In the genomic region with DNA sequence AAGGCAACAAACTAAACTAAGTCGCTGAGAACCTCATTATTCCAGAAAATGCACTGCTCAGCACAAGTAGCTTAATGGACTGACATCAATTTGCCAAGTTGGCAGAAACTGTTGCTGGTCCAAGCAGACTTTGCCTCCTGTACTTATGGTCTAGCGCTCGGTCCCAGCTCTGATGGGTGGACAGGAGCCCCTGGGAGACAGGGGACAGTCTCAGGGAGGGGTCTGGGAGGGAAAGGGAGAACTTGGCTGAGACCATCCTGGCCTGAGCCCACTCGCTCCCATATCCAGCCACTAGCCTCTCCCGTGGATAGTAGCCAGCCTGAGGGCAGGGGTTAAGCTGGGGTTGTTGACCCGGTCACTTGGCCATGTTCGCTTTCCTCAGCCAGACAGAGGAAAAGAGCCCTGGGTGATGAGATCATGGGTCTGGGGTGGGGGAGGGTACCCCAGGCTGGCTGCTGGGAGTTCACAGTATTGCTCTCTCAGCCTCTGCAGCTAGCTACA, we compare ENCODE assay signal across 8 mouse cellular contexts. TPM values are rescaled to one million over a fixed set of nuclear protein-coding genes. Genes with fewer than 3 reads are reported as not detected.
DNase-seq lines count a peak whose midpoint lies in the region; ATAC-seq lines count a peak whose summit lies in the region.

No protein-coding gene starts in this region.

- no peaks in the 10 kb centered on the region for H3K36me3 ChIP-seq in embryonic facial prominence, embryonic 14.5 days (ENCODE audit: control insufficient read depth, insufficient read depth, low read length)
- H3K36me3 ChIP-seq in heart, embryonic 15.5 days = no peaks in the 10 kb centered on the region

- intact Hi-C loops in left cerebral cortex, postnatal 36 days (cut with DNase I) = no loop called here

- H3K4me3 ChIP-seq in embryonic facial prominence, embryonic 14.5 days (ENCODE audit: low read depth, low read length) = no peak overlapping the region
- no peak overlapping the region for H3K4me3 ChIP-seq in heart, embryonic 15.5 days

- DNase-seq in adrenal gland, postnatal 25 days = peak; percentile 60
- DNase-seq in embryonic facial prominence, embryonic 14.5 days (ENCODE audit: low spot score) = no peak
- DNase-seq in kidney, postnatal 10 days = peak; percentile 83
- DNase-seq in lung, postnatal 36 days = peak; percentile 86
- DNase-seq in urinary bladder, postnatal 25 days (ENCODE audit: low spot score) = peak; percentile 46
- DNase-seq in right cerebral cortex, adult 2 months (ENCODE audit: low spot score in 2 of 2) = no peak
- no peak for DNase-seq in left cerebral cortex, postnatal 36 days (ENCODE audit: low spot score in 2 of 2)

- peak overlapping the region; percentile 34; the same call in 1 of the 2 replicates for H3K9ac ChIP-seq in embryonic facial prominence, embryonic 14.5 days (ENCODE audit: low read depth, low read length)
- peak overlapping the region; percentile 37; the same call in 1 of the 2 replicates for H3K9ac ChIP-seq in heart, embryonic 15.5 days

- 37% methylated on average over 7 of the region's 7 CpGs for WGBS in embryonic facial prominence, embryonic 14.5 days
- 36% methylated on average over 7 of the region's 7 CpGs for WGBS in heart, embryonic 15.5 days

- H3K4me2 ChIP-seq in embryonic facial prominence, embryonic 14.5 days (ENCODE audit: low read depth, low read length) = 0 out of 2 replicates have a peak overlapping the region, but pooled peaks have one; percentile 21
- H3K4me2 ChIP-seq in heart, embryonic 15.5 days = peak overlapping the region; percentile 36

- H3K9me3 ChIP-seq in embryonic facial prominence, embryonic 14.5 days (ENCODE audit: control insufficient read depth, low read length) = no peaks in the 10 kb centered on the region
- H3K9me3 ChIP-seq in heart, embryonic 15.5 days (replicated peaks) = no peaks in the 10 kb centered on the region

- H3K4me1 ChIP-seq in embryonic facial prominence, embryonic 14.5 days (ENCODE audit: control insufficient read depth, insufficient read depth, low read length) = peaks cover 32% of the 10 kb centered on the region
- peaks cover 82% of the 10 kb centered on the region for H3K4me1 ChIP-seq in heart, embryonic 15.5 days (replicated peaks)

- no peak for ATAC-seq in embryonic facial prominence, embryonic 14.5 days (ENCODE audit: low read depth)
- ATAC-seq in heart, embryonic 15.5 days (replicated peaks; ENCODE audit: insufficient number of reproducible peaks, insufficient read depth, low FRiP score, low read depth) = no peak

- H3K27me3 ChIP-seq in embryonic facial prominence, embryonic 14.5 days (replicated peaks; ENCODE audit: control insufficient read depth, insufficient read depth, low read length) = no peaks in the 10 kb centered on the region
- no peaks in the 10 kb centered on the region for H3K27me3 ChIP-seq in heart, embryonic 15.5 days

- H3K27ac ChIP-seq in embryonic facial prominence, embryonic 14.5 days (replicated peaks; ENCODE audit: low read depth, low read length) = peak overlapping the region; percentile 65
- peak overlapping the region; percentile 67 for H3K27ac ChIP-seq in heart, embryonic 15.5 days

RNA-seq across cellular contexts. Expression of a gene that starts 3.4 kb away (rescaled TPM):
- 37.4 and 37.5 TPM in 2 replicates for total RNA-seq in adrenal gland, postnatal 25 days (2021)
- polyA plus RNA-seq in embryonic facial prominence, embryonic 14.5 days (2014; fragmentation: Nextera tagmentation; extraction: Ambion mirVana) = 3.9 and 4.7 TPM in 2 replicates
- 4.5 and 5.0 TPM in 2 replicates for polyA plus RNA-seq in heart, embryonic 15.5 days (2015; fragmentation: Nextera tagmentation; extraction: Ambion mirVana)
- total RNA-seq in left cerebral cortex, postnatal 36 days (2021) = 10 to 100 TPM; 28.9 to 37.8 TPM

RNA-seq across cellular contexts. Expression of a gene that starts 38.7 kb away (rescaled TPM):
- 12.1 and 13.5 TPM in 2 replicates for total RNA-seq in adrenal gland, postnatal 25 days (2021)
- 5.5 and 6.8 TPM in 2 replicates for polyA plus RNA-seq in embryonic facial prominence, embryonic 14.5 days (2014; fragmentation: Nextera tagmentation; extraction: Ambion mirVana)
- polyA plus RNA-seq in heart, embryonic 15.5 days (2015; fragmentation: Nextera tagmentation; extraction: Ambion mirVana) = 3.9 and 6.1 TPM in 2 replicates
- 10 to 100 TPM; 14.0 to 16.1 TPM for total RNA-seq in left cerebral cortex, postnatal 36 days (2021)

RNA-seq across cellular contexts. Expression of a gene that starts 41.9 kb away (rescaled TPM):
- total RNA-seq in adrenal gland, postnatal 25 days (2021) = 160 and 211 TPM in 2 replicates
- polyA plus RNA-seq in embryonic facial prominence, embryonic 14.5 days (2014; fragmentation: Nextera tagmentation; extraction: Ambion mirVana) = 106 and 114 TPM in 2 replicates
- polyA plus RNA-seq in heart, embryonic 15.5 days (2015; fragmentation: Nextera tagmentation; extraction: Ambion mirVana) = 72.4 and 128 TPM in 2 replicates
- 10 to 100 TPM; 14.9 to 18.8 TPM for total RNA-seq in left cerebral cortex, postnatal 36 days (2021)

RNA-seq across cellular contexts. Expression of a gene that starts 57.1 kb away (rescaled TPM):
- total RNA-seq in adrenal gland, postnatal 25 days (2021) = 108 and 115 TPM in 2 replicates
- 138 and 146 TPM in 2 replicates for polyA plus RNA-seq in embryonic facial prominence, embryonic 14.5 days (2014; fragmentation: Nextera tagmentation; extraction: Ambion mirVana)
- polyA plus RNA-seq in heart, embryonic 15.5 days (2015; fragmentation: Nextera tagmentation; extraction: Ambion mirVana) = 96.7 and 110 TPM in 2 replicates
- 10 to 100 TPM; 54.5 to 62.4 TPM for total RNA-seq in left cerebral cortex, postnatal 36 days (2021)

Comparison
In these comparisons a context has a peak if more than half of its experiments do, and no peak if none do; other contexts are left out.
1. DNase-seq: peak in adrenal gland, postnatal 25 days (single experiment), kidney, postnatal 10 days (single experiment), lung, postnatal 36 days (single experiment) and urinary bladder, postnatal 25 days (single experiment); none in embryonic facial prominence, embryonic 14.5 days (single experiment), right cerebral cortex, adult 2 months (0 of 2) and left cerebral cortex, postnatal 36 days (0 of 2).